Mouse (Mus musculus) kidney, postnatal 4 days (tissue): Measurements from ENCODE around the gene Cd209c.

Experiments used
- DNase-seq, 2 experiments: peaks; one replicate each; pipeline ENCODE4 v3.0.0; 2021; ENCODE audit warnings: mixed read lengths in 2 of 2

Cd209c gene

DNA sequence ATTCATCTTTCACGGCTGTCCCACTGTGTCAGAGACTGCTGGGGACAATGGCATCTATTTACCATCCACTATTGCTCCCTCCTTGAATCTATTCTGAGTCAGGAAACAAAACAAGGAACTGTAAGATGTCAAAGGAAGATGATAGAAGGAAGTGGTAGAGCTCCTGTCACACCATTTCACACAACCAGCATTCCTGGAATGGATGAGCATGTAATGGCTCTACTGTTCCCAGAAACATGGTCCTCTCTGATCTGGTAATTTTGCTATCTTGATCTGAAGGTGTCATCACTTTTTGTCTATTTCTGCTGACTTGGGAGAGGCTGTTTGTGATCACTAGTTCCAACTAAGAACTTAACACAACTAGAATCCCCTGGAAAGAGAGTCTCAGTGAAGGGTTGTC is at the start of gene Cd209c:
Gene Cd209c, minus strand, starts transcription at position 101 of the 400 bp plus-strand sequence.
- DNase-seq: no peak

DNA sequence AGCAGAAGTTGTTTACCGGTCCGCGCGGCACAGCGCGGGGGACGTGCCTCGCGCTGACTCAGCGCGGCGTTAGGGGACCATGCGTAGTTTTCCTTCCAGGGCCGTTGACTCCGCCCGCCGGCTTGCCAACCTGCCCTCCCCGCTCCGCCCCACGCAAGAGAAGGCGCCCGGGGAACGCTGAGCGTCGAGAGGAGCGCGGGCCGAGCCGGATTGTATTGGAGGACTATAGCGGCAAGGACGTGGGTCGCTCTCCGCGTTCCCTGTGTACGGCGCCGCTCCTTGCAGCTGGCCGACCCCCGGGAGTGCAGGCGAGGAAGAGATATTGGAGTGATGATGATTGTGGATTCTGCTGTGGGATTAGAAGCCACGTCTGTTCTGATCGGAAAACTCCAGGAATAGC is 39.7 kb upstream of the Cd209c start:
- DNase-seq: peak; percentile 2 to 8

DNA sequence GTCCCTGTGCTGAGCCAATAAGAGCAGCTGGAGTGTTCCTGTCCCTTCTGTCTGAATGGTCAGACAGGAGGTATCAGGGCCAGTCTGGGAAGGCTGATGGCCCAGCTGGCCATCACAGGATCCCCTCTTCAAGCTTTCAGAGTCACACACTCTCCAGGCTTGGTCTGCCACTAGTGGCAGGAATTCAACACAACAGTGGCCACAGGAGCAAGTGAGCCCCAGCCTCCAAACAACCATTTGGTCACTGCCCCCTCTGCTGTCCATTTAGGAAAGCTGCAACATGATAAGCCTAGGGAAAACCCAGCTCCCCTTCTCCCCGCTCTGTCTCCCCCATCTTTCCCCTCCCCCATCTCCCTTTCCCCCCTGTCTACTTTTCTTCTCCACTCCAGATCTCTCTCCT is 1.5 kb upstream of the Cd209c start:
- DNase-seq: peak; percentile 44 to 67

DNA sequence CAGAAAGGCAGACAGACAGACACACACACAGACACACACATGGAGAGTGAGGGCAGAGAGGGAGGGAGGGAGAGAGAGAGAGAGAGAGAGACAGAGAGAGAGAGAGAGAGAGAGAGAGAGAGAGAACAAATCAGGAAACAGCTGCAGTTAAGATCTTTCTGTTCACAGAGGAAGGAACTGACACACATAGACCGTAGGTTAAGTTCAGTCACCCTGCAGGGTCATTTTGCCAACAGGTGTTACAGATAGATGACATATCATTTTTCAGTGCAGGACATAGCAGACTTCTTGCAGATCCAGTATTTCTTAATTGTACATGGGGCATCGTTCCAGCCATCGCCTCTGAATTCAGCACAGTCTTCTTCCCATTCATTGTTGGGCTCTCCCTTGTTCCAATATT is 14.5 kb downstream of the Cd209c start:
- no peak for DNase-seq

DNA sequence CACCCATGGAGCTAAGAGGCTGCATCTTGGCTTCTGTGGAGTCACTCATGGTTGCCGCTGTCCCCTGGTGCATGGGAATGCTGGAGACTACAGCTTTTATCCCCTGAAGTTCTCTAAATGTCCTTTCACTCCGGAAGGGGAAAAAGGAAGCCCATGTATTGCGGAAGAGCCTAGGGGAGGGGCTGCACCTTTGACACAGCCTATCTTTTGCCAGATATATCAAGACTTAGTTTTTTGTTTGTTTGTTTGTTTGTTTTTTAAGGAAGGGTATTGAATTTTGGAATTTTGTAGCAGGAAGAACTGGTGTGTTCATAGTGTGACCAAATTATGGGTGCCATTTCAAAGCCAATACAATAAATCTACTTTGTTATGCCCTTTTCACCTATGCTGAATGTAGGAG is 27.8 kb downstream of the Cd209c start, which contains the start of gene Cd209b:
Gene Cd209b, minus strand, starts transcription at position 101 of the 400 bp plus-strand sequence.
- DNase-seq: no peak
